Mouse (Mus musculus): ENCODE data around the gene Aspg.

- TF ChIP-seq EP300 (IDR thresholded peaks at IDR 0.05; ENCODE audit: low read depth) (no peak), CTCF (IDR thresholded peaks at IDR 0.05; ENCODE audit: low read depth) (no peak)
Observed at GRCm38 (mm10) chr12:112150011-112150410, 43.5 kb downstream of the Aspg start.
